Mouse (Mus musculus): ENCODE results near the gene Zbtb16. TPM values are rescaled to one million over a fixed set of nuclear protein-coding genes. Genes with fewer than 3 reads are reported as not detected.

Gene Zbtb16
- 5.4 and 5.6 TPM in 2 replicates for polyA plus RNA-seq (2015; fragmentation: Nextera tagmentation; extraction: Ambion mirVana)

DNA sequence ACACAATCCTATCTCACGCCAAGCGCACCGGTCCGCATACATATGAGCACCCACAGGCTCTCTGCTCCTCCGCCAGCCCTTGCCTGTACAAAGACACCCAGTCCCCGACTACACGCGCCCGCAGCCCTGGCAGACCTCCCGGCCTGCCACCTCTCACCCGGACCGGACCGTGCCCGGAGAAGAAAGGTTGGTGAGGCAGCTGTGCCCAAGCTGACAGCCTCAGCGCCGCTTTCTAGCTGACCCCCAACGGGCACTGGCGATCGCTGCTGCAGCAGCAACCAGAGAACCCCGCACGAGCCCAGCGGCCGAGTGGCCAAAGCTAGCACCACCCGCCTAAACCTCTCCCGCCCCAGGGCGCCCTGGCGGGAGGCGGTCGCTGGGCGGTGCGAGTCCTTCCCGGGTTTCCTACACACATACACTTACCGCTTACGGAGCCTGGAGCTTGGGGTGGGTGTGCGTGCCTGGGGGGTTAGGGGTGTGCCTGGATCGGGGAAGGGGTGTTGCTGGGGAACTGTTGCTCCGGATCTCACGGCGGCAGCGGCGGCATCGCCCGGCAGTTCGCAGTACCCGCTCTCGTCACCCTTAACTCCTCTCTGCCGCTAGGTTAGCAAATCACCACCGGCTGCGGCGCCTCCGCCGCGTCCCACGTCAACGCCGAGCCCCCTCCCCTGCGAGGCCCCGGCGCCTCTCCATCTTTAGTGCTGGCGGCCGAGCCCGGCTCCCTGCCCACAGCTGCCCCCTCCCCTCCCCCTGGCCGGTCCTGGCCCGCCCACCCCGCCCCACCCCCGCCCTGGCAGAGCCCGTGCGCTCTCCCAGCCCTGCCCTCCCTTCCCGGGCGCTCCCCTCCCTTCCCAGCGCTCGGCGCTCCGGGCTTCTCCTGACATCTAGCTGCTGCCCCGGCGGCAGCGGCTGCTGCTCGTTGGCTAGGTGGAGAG is at the start of gene Zbtb16:
TSS of gene Zbtb16 (minus strand) at position 592 of the 935 bp plus-strand sequence.

DNA sequence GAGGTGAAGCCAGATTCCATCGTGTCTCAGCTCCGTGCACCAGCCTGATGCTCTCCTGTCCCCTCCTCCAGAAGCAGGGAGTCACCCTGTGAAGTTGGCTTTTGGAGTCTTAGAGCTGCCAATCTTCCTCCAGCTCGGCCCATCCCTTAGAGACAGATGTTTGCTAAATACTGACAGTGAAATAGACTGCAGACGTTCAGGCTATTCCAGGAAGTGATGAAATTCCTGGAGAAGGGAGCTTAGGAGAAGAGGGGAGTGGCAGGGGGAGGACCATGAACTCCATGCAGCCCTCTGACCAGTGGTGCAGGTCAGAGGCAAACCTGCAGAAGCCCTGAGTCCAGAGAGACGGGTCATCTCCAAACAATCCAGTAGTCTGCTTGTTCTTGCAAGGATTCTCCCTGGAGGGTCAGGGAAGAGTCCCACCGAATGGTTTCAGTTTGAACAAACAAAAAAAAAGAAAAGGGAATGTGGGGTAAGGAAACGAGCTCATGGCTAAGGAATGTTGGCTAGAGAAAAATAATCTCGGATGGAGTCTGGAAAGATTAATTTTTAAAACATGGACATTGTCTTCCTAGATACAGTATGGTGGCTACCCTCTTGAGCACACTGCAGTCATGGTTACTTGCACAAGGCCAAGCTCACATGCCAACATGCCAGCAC is 231.0 kb downstream of the Zbtb16 start, which contains the start of gene Nnmt:
TSS of gene Nnmt (minus strand) at position 215 of the 660 bp plus-strand sequence.

Other genes starting within 250 kb of the Zbtb16 start
- 15.1 and 17.1 TPM in 2 replicates for gene Nnmt, start 231.1 kb downstream of the Zbtb16 start, polyA plus RNA-seq (2015; fragmentation: Nextera tagmentation; extraction: Ambion mirVana)
- 0.46 and 0.60 TPM in 2 replicates for gene Htr3a, start 74.9 kb upstream of the Zbtb16 start, polyA plus RNA-seq (2015; fragmentation: Nextera tagmentation; extraction: Ambion mirVana)
- 0.06 TPM in 1 of 2 replicates, not detected in the other for gene Htr3b, start 128.8 kb upstream of the Zbtb16 start, polyA plus RNA-seq (2015; fragmentation: Nextera tagmentation; extraction: Ambion mirVana)
- 8.0 and 10.7 TPM in 2 replicates for gene Usp28, start 149.2 kb upstream of the Zbtb16 start, polyA plus RNA-seq (2015; fragmentation: Nextera tagmentation; extraction: Ambion mirVana)
- 11.3 and 13.3 TPM in 2 replicates for gene Zw10, start 219.4 kb upstream of the Zbtb16 start, polyA plus RNA-seq (2015; fragmentation: Nextera tagmentation; extraction: Ambion mirVana)
- gene Tmprss5, start 245.0 kb upstream of the Zbtb16 start, polyA plus RNA-seq (2015; fragmentation: Nextera tagmentation; extraction: Ambion mirVana): 0.14 and 0.37 TPM in 2 replicates